Mouse (Mus musculus) hindbrain, embryonic 16.5 days (tissue): Measurements from ENCODE around the gene Pgm1. TPM values are rescaled to one million over a fixed set of nuclear protein-coding genes. Genes with fewer than 3 reads are reported as not detected.

Experiments used
- polyA plus RNA-seq: library from polyadenylated mRNA; unstranded; fragments of >200 nt; fragmentation: Nextera tagmentation; extraction: Ambion mirVana; gene quantifications from 2 replicates; pipeline ENCODE4 v1.2.1, GENCODE M21; 2015

The Pgm1 gene
- polyA plus RNA-seq, 1 experiment from 2014 or later: 119 TPM

Other genes starting within 250 kb of the Pgm1 start
- gene Alg6, start 213.8 kb upstream of the Pgm1 start, polyA plus RNA-seq: 12.0 and 13.8 TPM in 2 replicates
- gene Efcab7, start 100.2 kb upstream of the Pgm1 start, polyA plus RNA-seq: 11.8 and 13.4 TPM in 2 replicates
- gene Itgb3bp, start 399 bp downstream of the Pgm1 start, polyA plus RNA-seq: 12.1 and 14.0 TPM in 2 replicates
- gene Ror1, start 166.4 kb downstream of the Pgm1 start, polyA plus RNA-seq: 1.5 TPM in 2 replicates